In genomic region chr5:33995843-33996693, GRCm38 (mm10) we compare ENCODE assay signal across 8 mouse cellular contexts. TPM values are rescaled to one million over a fixed set of nuclear protein-coding genes. Genes with fewer than 3 reads are reported as not detected.
A peak's percentile ranks its signal among the peaks of the same experiment; 100 is the strongest.
DNase-seq lines count a peak whose midpoint lies in the region; ATAC-seq lines count a peak whose summit lies in the region.

TSS of gene Nat8l (plus strand) at chr5:33995984.

- H3K9ac ChIP-seq in kidney, embryonic 14.5 days (ENCODE audit: low read depth, low read length) = peak within 1 kb of the TSS; percentile 25
- H3K9ac ChIP-seq in heart, embryonic 14.5 days (ENCODE audit: low read length) = peak within 1 kb of the TSS; percentile 69
- peak within 1 kb of the TSS; percentile 56 for H3K9ac ChIP-seq in lung, embryonic 16.5 days (ENCODE audit: low read length)

- peak within 1 kb of the TSS; percentile 62 for H3K4me3 ChIP-seq in kidney, embryonic 14.5 days (ENCODE audit: low read length)
- peak within 1 kb of the TSS; percentile 71 to 74 for H3K4me3 ChIP-seq in heart, embryonic 14.5 days (ENCODE audit: control insufficient read depth in 1 of 2, insufficient read depth in 1 of 2, low read depth in 1 of 2, low read length in 2 of 2)
- H3K4me3 ChIP-seq in lung, embryonic 16.5 days (ENCODE audit: low read length) = peak within 1 kb of the TSS; percentile 68

- peak; percentile 83 for ATAC-seq in kidney, embryonic 14.5 days (ENCODE audit: low FRiP score, low TSS enrichment)
- ATAC-seq in heart, embryonic 14.5 days (ENCODE audit: insufficient number of reproducible peaks, insufficient read depth, low FRiP score, low read depth) = peak; percentile 56
- peak; percentile 71 for ATAC-seq in lung, embryonic 16.5 days (ENCODE audit: low read depth)

- peaks cover 10% of the 10 kb centered on the region for H3K4me1 ChIP-seq in kidney, embryonic 14.5 days (ENCODE audit: control insufficient read depth, insufficient read depth, low read length)
- peaks cover 6 to 16% of the 10 kb centered on the region in 2 experiments for H3K4me1 ChIP-seq in heart, embryonic 14.5 days (ENCODE audit: control insufficient read depth in 2 of 2, insufficient read depth in 2 of 2, low read length in 2 of 2)
- H3K4me1 ChIP-seq in lung, embryonic 16.5 days (replicated peaks; ENCODE audit: control insufficient read depth, insufficient read depth, low read length) = peaks cover 15% of the 10 kb centered on the region

- peaks cover 2% of the 10 kb centered on the region; the same call in 1 of the 2 replicates for H3K9me3 ChIP-seq in kidney, embryonic 14.5 days (ENCODE audit: control insufficient read depth, low read length)
- no peaks in the 10 kb centered on the region for H3K9me3 ChIP-seq in heart, embryonic 14.5 days (ENCODE audit: control insufficient read depth, low read length)
- no peaks in the 10 kb centered on the region for H3K9me3 ChIP-seq in lung, embryonic 16.5 days (ENCODE audit: control insufficient read depth, low read length)

- H3K4me2 ChIP-seq in kidney, embryonic 14.5 days (replicated peaks; ENCODE audit: low read depth, low read length) = peak within 1 kb of the TSS; percentile 98
- peak within 1 kb of the TSS; percentile 100 for H3K4me2 ChIP-seq in heart, embryonic 14.5 days (ENCODE audit: low read length)
- H3K4me2 ChIP-seq in lung, embryonic 16.5 days (ENCODE audit: low read depth, low read length) = peak within 1 kb of the TSS; percentile 99

- WGBS in kidney, embryonic 14.5 days = under 1% methylated on average over 86 of the region's 90 CpGs
- WGBS in heart, embryonic 14.5 days = under 1% methylated on average over 83 of the region's 90 CpGs
- WGBS in lung, embryonic 16.5 days = under 1% methylated on average over 87 of the region's 90 CpGs

- no peaks in the 10 kb centered on the region for H3K36me3 ChIP-seq in kidney, embryonic 14.5 days (ENCODE audit: control insufficient read depth, insufficient read depth, low read length)
- 0 out of 2 replicates have a peak, but pooled peaks cover under 1% of the 10 kb centered on the region for H3K36me3 ChIP-seq in heart, embryonic 14.5 days (ENCODE audit: control insufficient read depth, insufficient read depth, low read length)
- no peaks in the 10 kb centered on the region for H3K36me3 ChIP-seq in lung, embryonic 16.5 days (ENCODE audit: control insufficient read depth, insufficient read depth, low read length)

- DNase-seq in kidney, adult 8-10 months = no peak
- peak; percentile 84 for DNase-seq in embryo, embryonic 9.5 days (ENCODE audit: extremely low spot score)
- peak; percentile 91 for DNase-seq in layer of hippocampus, adult 9-11 months
- DNase-seq in retina, postnatal 1 day = peak; percentile 91
- no peak for DNase-seq in urinary bladder, postnatal 4 days (ENCODE audit: low spot score in 2 of 2)

- H3K27me3 ChIP-seq in kidney, embryonic 14.5 days (ENCODE audit: control insufficient read depth, insufficient read depth, low read length) = peaks cover 54% of the 10 kb centered on the region
- H3K27me3 ChIP-seq in heart, embryonic 14.5 days (ENCODE audit: control insufficient read depth, insufficient read depth, low read length) = peaks cover 46% of the 10 kb centered on the region
- peaks cover 56% of the 10 kb centered on the region for H3K27me3 ChIP-seq in lung, embryonic 16.5 days (ENCODE audit: control insufficient read depth, insufficient read depth, low read depth, low read length)

- no peak within 1 kb of the TSS for H3K27ac ChIP-seq in kidney, embryonic 14.5 days (ENCODE audit: low read depth, low read length)
- peak within 1 kb of the TSS; percentile 17 to 44; a peak in 3 of 4 replicates for H3K27ac ChIP-seq in heart, embryonic 14.5 days (replicated peaks in 1 of 2; ENCODE audit: control insufficient read depth in 1 of 2, insufficient read depth in 1 of 2, low read depth in 2 of 2, low read length in 2 of 2)
- no peak within 1 kb of the TSS for H3K27ac ChIP-seq in lung, embryonic 16.5 days (ENCODE audit: low read length)

RNA-seq across cellular contexts. Expression of gene Nat8l, which starts in this region (rescaled TPM):
- 0.18 and 0.31 TPM in 2 replicates for polyA plus RNA-seq in kidney, embryonic 14.5 days (2014; fragmentation: Nextera tagmentation; extraction: Ambion mirVana)
- polyA plus RNA-seq in heart, embryonic 14.5 days (2014; fragmentation: Nextera tagmentation; extraction: Ambion mirVana) = 0.57 and 0.66 TPM in 2 replicates
- polyA plus RNA-seq in lung, embryonic 16.5 days (2015; fragmentation: Nextera tagmentation; extraction: Ambion mirVana) = 0.08 and 0.14 TPM in 2 replicates

Comparison
In these comparisons a context has a peak if more than half of its experiments do, and no peak if none do; other contexts are left out.
1. Peak in ATAC-seq, H3K4me3 ChIP-seq, H3K9ac ChIP-seq and H3K4me2 ChIP-seq in kidney, embryonic 14.5 days; RNA of the gene not detected or under 1 TPM.
2. Peak in ATAC-seq, H3K4me3 ChIP-seq, H3K27ac ChIP-seq, H3K9ac ChIP-seq and H3K4me2 ChIP-seq in heart, embryonic 14.5 days; RNA of the gene not detected or under 1 TPM.
3. Peak in ATAC-seq, H3K4me3 ChIP-seq, H3K9ac ChIP-seq and H3K4me2 ChIP-seq in lung, embryonic 16.5 days; RNA of the gene not detected or under 1 TPM.
4. DNase-seq: peak in embryo, embryonic 9.5 days (single experiment), layer of hippocampus, adult 9-11 months (single experiment) and retina, postnatal 1 day (single experiment); none in kidney, adult 8-10 months (0 of 2) and urinary bladder, postnatal 4 days (0 of 2).
5. Peak in every context shown above with its lines, with median percentiles within 50 percentile points of each other: ATAC-seq, H3K4me2 ChIP-seq, H3K4me3 ChIP-seq and H3K9ac ChIP-seq.